Mouse (Mus musculus) embryonic facial prominence, embryonic 12.5 days (tissue): ENCODE data around the gene Lrp1. TPM values are rescaled to one million over a fixed set of nuclear protein-coding genes. Genes with fewer than 3 reads are reported as not detected.

Experiments used
- ATAC-seq: fragments of 200-750 bp; cut with Nextera tagmentation; 2 replicates; pipeline ENCODE4 v1.8.0; 2017; ENCODE audit not compliant: insufficient number of reproducible peaks, insufficient read depth, low FRiP score, low TSS enrichment
- H3K27ac ChIP-seq: fragments of 300-500 bp; sonication (generic); 2 replicates; pipeline ENCODE4 v1.5.1; 2016; ENCODE audit warnings: mild to moderate bottlenecking
- H3K27me3 ChIP-seq: fragments of 300-500 bp; sonication (generic); 2 replicates; pipeline ENCODE4 v1.6.1; 2016; ENCODE audit warnings: mild to moderate bottlenecking, moderate library complexity
- H3K36me3 ChIP-seq: fragments of 300-500 bp; sonication (generic); 2 replicates; pipeline ENCODE4 v1.6.1; 2016; ENCODE audit warnings: mild to moderate bottlenecking
- H3K4me1 ChIP-seq: fragments of 300-500 bp; sonication (generic); 2 replicates; pipeline ENCODE4 v1.6.1; 2016
- H3K4me2 ChIP-seq: fragments of 300-500 bp; sonication (generic); replicated peaks from 2 replicates; pipeline ENCODE4 v1.6.1; 2016; ENCODE audit warnings: mild to moderate bottlenecking, moderate library complexity
- H3K4me3 ChIP-seq: fragments of 300-500 bp; sonication (generic); 2 replicates; pipeline ENCODE4 v1.5.1; 2016; ENCODE audit warnings: mild to moderate bottlenecking
- H3K9ac ChIP-seq: fragments of 300-500 bp; sonication (generic); 2 replicates; pipeline ENCODE4 v1.6.1; 2016; ENCODE audit warnings: mild to moderate bottlenecking, moderate library complexity
- H3K9me3 ChIP-seq: fragments of 300-500 bp; sonication (generic); 2 replicates; pipeline ENCODE4 v1.6.1; 2016; ENCODE audit warnings: mild to moderate bottlenecking, moderate library complexity
- WGBS: fragments of 180-500 bp; shearing (Covaris S2); methylation state at CpG from one replicate; pipeline ENCODE4 v1.1.7; 2016; 5-methylcytosine and 5-hydroxymethylcytosine counted together
- polyA plus RNA-seq: library from polyadenylated mRNA; unstranded; fragments of >200 nt; fragmentation: Nextera tagmentation; extraction: Ambion mirVana; gene quantifications from 2 replicates; pipeline ENCODE4 v1.2.1, GENCODE M21; 2016

Gene Lrp1
- polyA plus RNA-seq, 1 experiment from 2014 or later = 115 TPM

DNA sequence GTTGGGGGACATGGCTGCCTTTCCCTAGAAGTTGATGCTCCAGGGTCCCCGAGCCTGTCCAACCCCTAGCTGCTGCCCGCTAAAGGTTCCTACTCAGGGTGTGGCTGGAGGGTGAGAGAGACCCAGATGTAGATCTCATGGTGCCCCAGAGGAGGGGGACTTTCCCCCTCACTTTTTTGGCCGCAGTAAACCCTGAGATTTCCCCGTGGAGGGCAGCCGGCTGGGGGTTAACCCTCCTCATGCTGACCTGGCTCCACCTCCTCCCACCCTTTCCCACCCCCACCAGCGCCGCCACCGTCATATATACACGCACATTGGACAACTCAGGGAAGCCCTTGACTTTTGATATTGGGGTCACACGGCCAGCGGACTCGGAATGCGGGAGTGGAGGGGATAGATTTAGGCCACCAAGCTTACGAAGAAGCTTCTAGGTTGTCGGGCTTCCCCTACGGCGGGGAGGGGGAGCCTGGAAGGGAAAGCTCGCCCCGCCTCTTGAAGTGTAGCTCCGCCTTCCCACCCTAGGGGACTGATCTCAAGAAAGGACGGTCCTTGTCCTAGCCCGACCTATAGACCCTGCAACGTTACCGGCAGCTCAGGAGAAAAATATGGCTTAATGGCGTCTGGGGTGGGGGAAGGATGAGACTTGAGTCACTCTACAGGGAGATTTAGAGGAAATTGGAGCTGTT, 22.7 kb upstream of the Lrp1 start:
- peak overlapping the region; percentile 53 for H3K9ac ChIP-seq
- H3K4me3 ChIP-seq = peak overlapping the region; percentile 42
- no peaks in the 10 kb centered on the region for H3K36me3 ChIP-seq
- H3K27me3 ChIP-seq = no peaks in the 10 kb centered on the region; the same call in 1 of the 2 replicates
- peak overlapping the region; percentile 67 for H3K4me2 ChIP-seq
- no peak; the same call in 1 of the 2 replicates for ATAC-seq
- H3K27ac ChIP-seq = peak overlapping the region; percentile 65
- WGBS = under 1% methylated on average over 25 of the region's 25 CpGs
- H3K4me1 ChIP-seq = peaks cover 24% of the 10 kb centered on the region
- no peaks in the 10 kb centered on the region for H3K9me3 ChIP-seq

DNA sequence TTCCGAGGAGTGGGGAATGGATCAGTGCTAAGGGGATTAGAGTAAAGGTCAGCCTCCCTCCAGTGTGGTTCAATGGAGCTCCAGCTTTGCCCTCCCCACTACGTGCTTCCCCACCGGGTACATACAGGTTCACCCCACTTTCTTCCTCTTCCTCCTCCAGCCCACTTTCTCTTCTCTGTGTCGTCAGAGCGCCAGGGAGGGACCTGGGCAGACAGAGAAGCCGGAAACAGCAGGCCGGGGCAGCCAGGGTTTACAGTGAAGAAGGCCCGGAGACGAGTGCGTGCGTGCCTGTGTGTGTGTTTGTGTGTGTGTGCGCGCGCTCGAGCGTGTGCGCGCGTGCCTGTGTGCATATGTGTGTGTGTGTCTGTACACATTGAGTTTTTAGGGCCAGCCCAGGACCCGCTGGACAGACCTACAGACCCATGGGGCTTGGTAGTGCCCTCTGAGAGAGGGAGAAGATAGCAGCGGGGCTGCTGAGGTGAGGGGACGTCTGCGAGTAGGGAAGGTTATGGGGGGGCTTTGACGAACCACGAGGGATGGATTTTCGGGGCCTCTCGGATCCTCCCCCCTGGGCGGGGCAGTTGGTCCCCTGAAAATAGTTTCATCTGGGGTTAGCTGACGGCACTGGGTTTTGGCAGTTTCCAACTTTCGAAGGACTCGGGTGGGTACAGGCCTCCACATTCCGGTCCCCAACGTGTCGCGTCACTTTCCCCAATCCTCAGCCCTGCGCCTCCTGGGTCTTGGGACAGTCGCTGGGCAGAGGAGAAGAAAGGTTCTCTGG, 22.0 kb upstream of the Lrp1 start, which contains the start of gene Stat6:
Stat6 (plus strand) TSS at position 215 of the 781 bp plus-strand sequence.
- H3K9me3 ChIP-seq = no peaks in the 10 kb centered on the region
- H3K27me3 ChIP-seq = no peaks in the 10 kb centered on the region; the same call in 1 of the 2 replicates
- peak; percentile 24; the same call in 1 of the 2 replicates for ATAC-seq
- H3K36me3 ChIP-seq = no peaks in the 10 kb centered on the region
- H3K4me3 ChIP-seq = peak within 1 kb of the TSS; percentile 42
- H3K27ac ChIP-seq = peak within 1 kb of the TSS; percentile 65
- H3K4me1 ChIP-seq = peaks cover 24% of the 10 kb centered on the region
- peak within 1 kb of the TSS; percentile 67 for H3K4me2 ChIP-seq
- 4% methylated on average over 37 of the region's 37 CpGs for WGBS
- peak within 1 kb of the TSS; percentile 53 for H3K9ac ChIP-seq

DNA sequence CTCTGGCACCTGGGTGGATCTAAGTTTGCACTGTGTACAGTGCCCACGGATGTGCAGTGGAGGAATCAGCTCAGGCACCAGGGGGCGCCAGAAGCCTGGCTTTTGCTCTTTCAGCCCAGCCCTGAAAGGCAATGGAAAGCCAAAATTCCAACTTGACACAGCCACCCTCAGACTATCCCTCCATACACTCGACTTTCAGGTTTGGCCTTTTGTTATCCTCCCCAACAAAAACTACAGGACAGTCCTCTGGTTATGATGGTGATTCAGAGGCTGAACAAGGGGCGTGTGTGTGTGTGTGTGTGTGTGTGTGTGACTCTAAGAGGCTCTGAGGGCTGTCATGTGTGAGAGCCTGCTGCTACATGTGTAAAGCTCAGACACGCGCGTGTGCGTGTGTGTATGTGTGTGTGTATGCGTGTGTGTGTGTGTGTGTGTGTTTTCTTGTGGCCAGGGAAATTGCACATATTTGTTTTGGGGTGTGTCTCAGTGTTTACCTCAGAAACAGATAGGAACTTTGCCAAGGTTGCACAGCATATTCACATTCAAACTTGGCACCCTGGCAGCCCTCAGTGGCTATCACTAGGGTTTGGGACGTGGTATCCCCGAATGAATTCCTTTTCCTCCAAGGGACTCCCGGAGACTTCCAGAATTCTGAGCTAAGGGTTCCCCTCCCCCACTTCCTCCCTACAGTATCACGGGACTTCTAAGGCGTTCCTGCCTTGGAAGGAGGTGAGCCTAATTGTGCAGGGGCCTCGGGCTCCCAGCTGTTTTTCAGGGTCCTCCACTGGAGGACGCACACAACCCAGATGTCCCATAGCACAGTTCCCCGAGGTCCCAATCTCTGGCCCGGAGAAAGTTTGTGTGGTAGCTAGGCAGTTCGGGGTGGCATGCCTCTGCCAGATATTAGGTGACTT, 21.2 kb upstream of the Lrp1 start:
- no peaks in the 10 kb centered on the region for H3K9me3 ChIP-seq
- peaks cover 24% of the 10 kb centered on the region for H3K4me1 ChIP-seq
- H3K4me3 ChIP-seq = peak overlapping the region; percentile 42
- peak overlapping the region; percentile 53 for H3K9ac ChIP-seq
- WGBS = 6% methylated on average over 19 of the region's 19 CpGs
- H3K27me3 ChIP-seq = no peaks in the 10 kb centered on the region; the same call in 1 of the 2 replicates
- H3K27ac ChIP-seq = peak overlapping the region; percentile 65
- no peaks in the 10 kb centered on the region for H3K36me3 ChIP-seq
- peak; percentile 83 for ATAC-seq
- peak overlapping the region; percentile 67 for H3K4me2 ChIP-seq

DNA sequence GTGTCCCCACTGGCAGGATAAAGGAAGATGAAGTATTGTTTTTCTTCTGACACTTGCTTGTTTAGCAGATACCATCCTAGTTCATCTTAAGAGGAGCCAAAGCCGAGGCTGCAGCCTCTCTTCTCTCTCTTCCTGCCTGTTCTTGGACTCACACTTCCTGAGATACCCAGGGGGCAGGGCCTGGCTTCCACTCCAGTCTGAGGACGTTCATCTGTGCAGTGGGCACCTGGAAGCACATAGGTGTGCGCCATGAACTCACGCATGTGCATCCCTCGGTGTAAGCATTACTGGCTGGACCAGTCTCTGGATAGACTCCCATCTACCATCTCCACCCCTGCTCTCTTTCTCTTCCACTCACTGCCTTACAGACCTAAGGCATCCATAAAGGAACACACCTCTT, 19.5 kb upstream of the Lrp1 start:
- H3K4me3 ChIP-seq = no peak overlapping the region
- H3K27me3 ChIP-seq = no peaks in the 10 kb centered on the region; the same call in 1 of the 2 replicates
- H3K9ac ChIP-seq = no peak overlapping the region
- WGBS = 69% methylated on average over 5 of the region's 5 CpGs
- H3K27ac ChIP-seq = no peak overlapping the region
- peaks cover 24% of the 10 kb centered on the region for H3K4me1 ChIP-seq
- no peaks in the 10 kb centered on the region for H3K9me3 ChIP-seq
- no peak for ATAC-seq
- no peaks in the 10 kb centered on the region for H3K36me3 ChIP-seq
- H3K4me2 ChIP-seq = no peak overlapping the region

DNA sequence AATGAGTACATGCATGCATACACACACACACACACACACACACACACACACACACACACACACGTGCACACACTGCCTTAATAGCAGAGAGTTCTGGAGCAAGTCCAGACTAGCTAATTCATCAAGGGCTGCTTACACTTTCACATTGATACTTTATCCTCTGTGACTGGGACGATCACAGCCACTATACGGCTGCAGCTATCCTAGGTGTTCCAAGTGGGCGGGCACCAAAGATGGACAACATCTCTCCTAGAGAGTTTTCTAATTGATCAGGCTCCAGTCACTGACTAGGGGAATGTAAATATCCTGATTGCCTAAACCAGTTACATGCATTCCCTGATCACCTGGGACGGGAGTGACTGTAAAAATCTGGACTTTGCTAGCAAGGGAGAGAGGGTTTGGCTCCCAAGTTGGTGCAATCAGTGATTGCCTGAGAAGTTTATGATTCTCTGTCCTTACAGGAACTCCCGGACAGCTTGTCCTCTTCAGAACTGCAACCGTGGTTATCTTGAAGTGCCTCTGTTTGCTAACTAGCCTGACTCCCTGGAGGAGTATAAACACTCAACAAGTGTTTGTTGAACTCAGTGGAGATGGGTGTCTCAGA, 11.8 kb upstream of the Lrp1 start:
- no peaks in the 10 kb centered on the region for H3K9me3 ChIP-seq
- no peaks in the 10 kb centered on the region for H3K27me3 ChIP-seq
- H3K4me3 ChIP-seq = no peak overlapping the region
- H3K4me2 ChIP-seq = no peak overlapping the region
- no peak overlapping the region for H3K27ac ChIP-seq
- no peak for ATAC-seq
- no peaks in the 10 kb centered on the region for H3K36me3 ChIP-seq
- H3K4me1 ChIP-seq = no peaks in the 10 kb centered on the region
- 71% methylated on average over 7 of the region's 7 CpGs for WGBS
- no peak overlapping the region for H3K9ac ChIP-seq

DNA sequence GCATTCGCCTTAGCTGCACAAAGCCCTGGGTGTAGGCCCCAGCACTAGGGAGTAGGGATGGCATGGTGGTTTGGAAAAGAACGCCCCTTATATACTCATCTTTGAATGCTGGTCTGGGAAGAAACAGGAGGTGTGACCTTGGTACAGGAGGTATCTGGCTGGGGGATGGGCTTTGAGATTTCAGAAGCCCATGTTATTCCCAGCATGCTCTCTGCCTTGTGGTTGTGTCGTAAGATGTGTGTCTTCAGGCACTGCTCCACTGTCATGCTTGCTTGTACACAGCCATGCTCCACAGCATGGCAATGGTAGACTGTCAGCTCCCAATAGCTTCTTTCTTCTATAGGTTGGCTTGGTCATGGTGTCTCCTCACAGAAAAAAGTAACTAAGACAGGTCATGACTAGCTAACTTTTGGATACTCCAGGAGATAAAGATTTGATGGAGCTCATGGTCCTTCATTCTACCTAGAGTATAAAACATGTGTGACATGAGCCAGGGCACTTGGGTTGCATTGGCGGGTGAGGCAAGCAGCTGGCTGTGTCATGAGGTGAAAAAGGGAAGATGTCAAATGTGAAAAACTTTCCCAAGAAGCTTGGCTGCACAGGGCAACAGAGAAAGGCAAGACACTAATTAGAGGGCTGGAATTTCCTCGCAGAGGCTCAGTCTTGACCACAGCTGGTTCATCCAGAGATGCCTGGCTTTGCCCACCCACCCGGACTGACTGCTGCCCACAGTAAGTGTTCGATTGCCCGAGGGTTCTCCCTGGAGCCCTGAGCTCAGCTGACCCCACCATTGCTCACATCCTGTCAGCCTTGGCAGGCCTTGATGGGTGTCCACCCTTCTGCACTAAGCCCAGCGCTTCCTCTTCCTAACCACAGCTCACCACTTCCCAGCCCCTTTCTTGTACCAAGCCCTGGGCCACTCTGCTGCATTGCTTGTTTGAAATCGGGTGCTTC, 10.6 kb upstream of the Lrp1 start:
- Histone ChIP-seq H3K27ac (no peak overlapping the region), H3K36me3 (no peaks in the 10 kb centered on the region), H3K27me3 (no peaks in the 10 kb centered on the region), H3K9me3 (peaks cover 5% of the 10 kb centered on the region; the same call in 1 of the 2 replicates), H3K9ac (no peak overlapping the region), H3K4me3 (no peak overlapping the region), H3K4me2 (no peak overlapping the region), H3K4me1 (no peaks in the 10 kb centered on the region)
- 83% methylated on average over 9 of the region's 10 CpGs for WGBS
- no peak for ATAC-seq

DNA sequence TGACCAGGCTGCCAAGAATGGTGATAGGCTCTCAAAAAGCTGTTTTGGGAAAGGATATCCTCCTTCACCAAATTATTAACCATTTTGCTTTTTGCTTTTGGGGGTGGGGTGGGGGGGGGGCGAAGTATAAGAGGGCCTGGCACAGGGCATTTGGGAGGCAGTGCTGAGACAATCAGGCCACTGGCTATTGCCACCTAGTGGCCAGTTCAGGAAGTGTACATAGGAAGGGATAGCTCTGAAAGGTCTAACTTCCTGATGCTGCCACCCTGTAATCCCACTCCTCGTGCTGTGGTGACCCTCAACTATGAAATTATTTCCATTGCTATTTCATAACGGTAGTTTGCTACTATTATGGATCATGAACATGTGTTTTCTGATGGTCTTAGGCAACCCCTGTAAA, 5.5 kb upstream of the Lrp1 start:
- no peak overlapping the region for H3K27ac ChIP-seq

DNA sequence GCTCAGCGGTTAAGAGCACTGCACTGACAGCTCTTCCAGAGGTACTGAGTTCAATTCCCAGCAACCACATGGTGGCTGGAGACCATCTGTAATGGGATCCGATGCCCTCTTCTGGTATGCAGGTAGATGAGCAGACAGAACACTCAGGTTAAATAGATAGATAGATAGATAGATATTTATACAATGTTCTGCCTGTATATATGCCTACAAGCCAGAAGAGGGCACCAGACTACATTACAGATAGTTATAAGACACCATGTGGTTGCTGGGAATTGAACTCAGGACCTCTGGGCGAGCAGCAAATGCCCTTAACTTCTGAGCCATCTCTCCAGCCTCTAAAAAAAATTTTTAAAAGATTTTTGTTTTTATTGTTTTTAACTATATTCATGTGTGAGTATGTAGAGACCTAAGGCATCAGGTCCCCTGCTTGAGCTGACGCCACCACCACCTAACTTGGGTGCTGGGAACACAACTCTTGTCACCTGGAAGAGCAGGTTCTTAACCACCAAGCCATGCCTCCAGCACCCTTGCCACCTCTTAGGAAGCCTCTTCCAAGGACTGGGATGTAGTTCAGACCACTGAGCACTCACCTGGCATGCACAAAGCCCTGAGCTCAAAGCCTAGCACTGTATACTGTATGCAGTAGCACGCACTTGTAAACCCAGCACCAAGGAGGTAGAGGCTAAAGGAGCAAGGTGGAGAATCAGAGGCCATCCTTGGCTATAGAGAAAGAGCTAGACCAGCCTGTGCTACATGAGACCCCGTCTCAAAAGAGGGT, 2.7 kb upstream of the Lrp1 start:
- ATAC-seq = no peak
- H3K9me3 ChIP-seq = peaks cover 5% of the 10 kb centered on the region; the same call in 1 of the 2 replicates
- H3K36me3 ChIP-seq = no peaks in the 10 kb centered on the region
- no peak overlapping the region for H3K9ac ChIP-seq
- H3K4me1 ChIP-seq = peaks cover 14% of the 10 kb centered on the region
- WGBS = 93% methylated on average over 6 of the region's 6 CpGs
- H3K27me3 ChIP-seq = no peaks in the 10 kb centered on the region
- H3K4me3 ChIP-seq = no peak overlapping the region
- no peak overlapping the region for H3K4me2 ChIP-seq
- no peak overlapping the region for H3K27ac ChIP-seq

More for the DNA sequence above, 5.5 kb upstream of the Lrp1 start:
- Histone ChIP-seq H3K4me1 (peaks cover 4% of the 10 kb centered on the region; the same call in 1 of the 2 replicates), H3K9me3 (peaks cover 5% of the 10 kb centered on the region; the same call in 1 of the 2 replicates), H3K36me3 (no peaks in the 10 kb centered on the region), H3K27me3 (no peaks in the 10 kb centered on the region), H3K4me3 (no peak overlapping the region), H3K9ac (no peak overlapping the region), H3K4me2 (no peak overlapping the region)
- 91% methylated on average over 3 of the region's 3 CpGs for WGBS
- no peak for ATAC-seq

DNA sequence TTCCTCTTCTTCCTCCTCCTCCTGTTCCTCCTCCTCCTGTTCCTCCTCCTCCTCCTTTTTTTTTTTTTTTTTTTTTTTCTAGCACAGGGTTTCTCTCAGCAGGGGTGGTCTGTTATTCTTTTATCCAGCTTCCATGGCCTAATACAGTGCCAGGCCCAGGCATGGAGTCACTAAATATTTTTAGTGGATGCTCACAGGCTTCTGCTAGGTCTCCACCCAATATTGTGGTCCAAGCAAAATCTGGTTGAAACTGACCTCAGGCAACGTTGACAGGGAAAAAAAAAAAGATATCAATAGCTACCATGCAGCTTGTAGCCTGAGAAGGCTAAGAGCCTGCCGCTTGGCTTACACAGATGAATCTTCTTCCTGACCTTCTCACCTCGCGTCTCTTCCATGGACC, 1.7 kb upstream of the Lrp1 start:
- Histone ChIP-seq H3K4me1 (peaks cover 23% of the 10 kb centered on the region), H3K9me3 (peaks cover 5% of the 10 kb centered on the region; the same call in 1 of the 2 replicates), H3K27me3 (no peaks in the 10 kb centered on the region), H3K4me3 (no peak overlapping the region; the same call in 1 of the 2 replicates), H3K27ac (peak overlapping the region; percentile 98; the same call in 1 of the 2 replicates), H3K4me2 (0 out of 2 replicates have a peak overlapping the region, but pooled peaks have one; percentile 81), H3K36me3 (no peaks in the 10 kb centered on the region; the same call in 1 of the 2 replicates), H3K9ac (no peak overlapping the region; the same call in 1 of the 2 replicates)
- 54% methylated on average over 4 of the region's 4 CpGs for WGBS
- no peak for ATAC-seq
